Mouse (Mus musculus): Measurements from ENCODE around the gene Stag2. TPM values are rescaled to one million over a fixed set of nuclear protein-coding genes. Genes with fewer than 3 reads are reported as not detected.

Gene Stag2
- polyA plus RNA-seq, 2 experiments from 2014 or later: 89.1 to 96.9 TPM

DNA sequence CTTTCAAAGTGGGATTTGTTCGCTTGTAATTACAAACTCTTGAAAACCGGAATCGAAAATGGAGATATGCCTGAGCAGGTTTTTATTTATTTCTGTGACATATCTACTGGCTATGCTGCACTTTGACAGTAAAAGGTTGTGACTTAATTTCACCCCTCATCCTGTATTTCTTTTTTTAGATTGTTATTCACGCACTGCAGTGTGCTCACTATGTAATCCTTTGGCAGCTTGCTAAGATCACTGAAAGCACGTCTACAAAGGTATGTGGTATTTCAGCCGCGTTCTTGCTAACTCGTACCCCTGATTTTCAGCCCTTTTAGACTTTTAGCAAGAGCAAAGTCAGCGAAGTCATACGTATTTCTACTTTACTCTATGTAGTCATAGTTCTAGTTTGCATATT is 101.2 kb downstream of the Stag2 start:
- no peak for ATAC-seq

DNA sequence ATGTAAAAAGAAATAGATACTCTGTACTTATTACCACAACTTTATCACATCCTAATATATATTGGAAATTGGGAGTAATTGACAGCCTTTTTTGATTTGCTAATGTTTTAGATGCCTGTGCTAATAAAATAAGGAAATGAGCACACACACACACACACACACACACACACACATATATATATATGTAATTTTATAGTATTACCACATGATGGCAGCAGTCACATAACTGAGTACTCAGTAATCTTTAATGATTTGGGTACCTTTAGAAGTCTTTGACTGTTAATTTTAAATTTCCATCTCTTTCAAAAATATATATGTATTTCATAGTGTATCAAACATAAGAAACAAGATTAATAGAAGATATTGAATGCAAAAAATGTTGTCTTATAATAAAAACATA is 123.6 kb downstream of the Stag2 start:
- ATAC-seq: no peak

DNA sequence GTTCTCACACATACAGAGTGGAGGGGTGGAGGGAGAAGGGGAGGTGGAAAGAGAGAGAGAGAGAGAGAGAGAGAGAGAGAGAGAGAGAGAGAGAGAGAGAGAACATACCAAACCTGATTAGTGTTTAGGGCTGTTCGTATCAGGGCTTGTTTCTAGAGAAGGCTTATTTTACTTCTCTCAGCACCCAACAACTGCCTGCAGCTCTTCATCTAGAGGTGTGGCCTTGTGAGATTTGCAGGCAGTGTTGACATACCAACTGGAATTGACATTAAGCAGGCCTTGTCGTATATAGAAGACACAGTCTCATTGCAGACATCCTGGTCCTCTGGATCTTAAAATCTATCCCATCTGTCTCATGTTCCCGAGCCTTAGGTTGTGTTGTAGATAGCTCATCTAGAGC is 141.1 kb downstream of the Stag2 start:
- no peak for ATAC-seq

DNA sequence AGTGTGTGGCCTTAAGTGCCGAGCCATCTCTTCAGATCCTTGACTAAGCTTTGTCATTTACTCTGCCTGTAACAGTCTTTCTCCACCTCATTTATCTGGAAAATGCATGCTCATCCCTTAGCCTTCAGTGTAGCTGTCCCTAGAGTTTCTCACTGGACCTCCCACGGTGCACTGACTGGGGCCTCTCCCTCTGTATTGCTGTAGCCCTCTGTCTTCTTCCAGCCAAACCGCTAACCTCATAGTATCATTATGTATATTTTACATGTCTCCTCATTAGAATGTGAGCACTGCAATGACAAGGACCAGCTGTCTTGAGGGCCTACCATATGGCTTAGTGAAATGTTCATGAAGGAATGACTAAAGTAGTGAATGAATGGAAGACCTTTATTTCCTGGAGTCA is 166.1 kb downstream of the Stag2 start:
- no peak for ATAC-seq

DNA sequence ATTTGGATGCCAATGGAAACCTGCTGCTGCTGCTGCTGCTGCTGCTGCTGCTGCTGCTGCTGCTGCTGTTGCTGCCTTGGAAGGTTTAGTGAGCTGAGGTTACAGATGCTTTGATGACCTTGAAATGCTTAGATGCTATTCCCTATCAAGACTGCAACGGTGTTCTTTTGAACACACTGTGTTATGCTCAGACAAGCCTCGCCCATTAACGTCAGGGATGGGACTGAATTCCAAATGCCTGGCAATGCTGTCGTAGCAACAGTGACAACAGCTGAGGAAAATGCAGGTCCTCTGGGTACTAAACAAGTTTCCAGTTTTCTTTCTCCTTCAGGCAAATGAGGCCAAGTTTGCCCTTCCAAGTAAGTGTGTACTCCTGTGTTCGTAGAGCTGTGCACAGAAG is 171.3 kb downstream of the Stag2 start:
- no peak for ATAC-seq

DNA sequence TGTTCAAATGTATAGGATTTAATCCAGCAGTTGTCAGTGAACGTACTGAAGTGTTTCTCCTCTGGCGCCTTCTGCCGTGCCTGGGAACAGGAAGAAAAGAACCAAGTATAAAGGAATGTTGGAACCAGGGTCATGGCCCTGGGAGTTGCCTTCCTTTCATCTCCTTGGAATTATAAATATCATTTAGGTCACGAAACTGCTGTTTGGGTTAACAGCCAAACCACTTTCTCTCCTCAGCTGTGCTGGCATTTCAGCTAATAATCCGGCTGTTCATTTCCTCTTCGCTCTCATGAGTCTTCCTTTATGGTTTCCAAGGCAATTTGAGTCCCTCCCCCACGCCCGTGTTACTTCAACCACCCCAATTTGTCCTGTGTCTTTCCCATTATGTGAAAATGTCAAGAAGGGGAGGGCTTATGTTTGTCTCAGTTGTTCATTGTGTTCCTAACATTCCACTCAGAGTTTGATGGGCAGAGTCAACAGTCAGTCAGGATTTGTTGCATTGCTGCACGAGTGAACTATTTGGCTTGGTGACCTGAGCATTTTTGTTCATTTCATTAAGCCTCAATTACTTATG is 172.2 kb downstream of the Stag2 start:
- ATAC-seq: no peak

DNA sequence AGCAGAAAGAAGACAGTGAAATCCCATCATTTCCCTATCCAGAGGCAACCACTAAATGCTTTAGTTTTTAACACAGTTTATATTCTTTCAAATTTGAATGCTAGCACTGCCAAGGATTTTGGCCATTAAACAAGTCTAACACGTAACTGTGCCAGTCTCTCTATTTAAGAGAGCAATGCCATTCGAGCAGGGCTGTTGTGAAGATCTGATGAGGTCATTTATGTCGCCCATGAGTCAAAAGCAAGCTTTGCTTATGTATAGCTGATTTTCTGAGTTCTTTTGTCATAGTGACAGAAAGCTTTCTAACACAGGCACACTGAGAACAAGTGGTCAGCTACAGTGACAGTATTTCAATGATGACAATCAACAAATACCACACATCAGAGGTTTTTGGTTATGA is 175.7 kb downstream of the Stag2 start:
- ATAC-seq: no peak

Other genes starting within 250 kb of the Stag2 start
- 100 to 1,000 TPM; 139 to 174 TPM for gene Thoc2, start 228.6 kb upstream of the Stag2 start, polyA plus RNA-seq (2017; shearing (Covaris generic))
- 10 to 100 TPM; 20.1 to 21.4 TPM for gene Xiap, start 89.6 kb upstream of the Stag2 start, polyA plus RNA-seq (2017; shearing (Covaris generic))